10 mouse cellular contexts compared by ENCODE assay signal in genomic region chr1:20922612-20923399, GRCm38 (mm10). TPM values are rescaled to one million over a fixed set of nuclear protein-coding genes. Genes with fewer than 3 reads are reported as not detected.
DNase-seq lines count a peak whose midpoint lies in the region; ATAC-seq and TF ChIP-seq lines count a peak whose summit lies in the region.
"Had no signal": no experiment of that assay in that cellular context is flagged by ENCODE, and none has a peak within 500 bp of the region (broad histone marks: within the 10 kb centered on the region; RNA-seq: fewer than 3 reads in every experiment).

No protein-coding gene starts in this region.

- no peak overlapping the region for H3K4me2 ChIP-seq in kidney, embryonic 15.5 days
- H3K4me2 ChIP-seq in limb, embryonic 14.5 days (replicated peaks; ENCODE audit: low read depth, low read length, severe bottlenecking), result no peak overlapping the region
- H3K4me2 ChIP-seq: embryonic facial prominence, embryonic 12.5 days had no signal

- no peak for TF ChIP-seq POLR2A in kidney, adult 2 months (IDR thresholded peaks at IDR 0.05; ENCODE audit: low read depth, low read length)
- no peak for TF ChIP-seq POLR2A in limb, embryonic 14.5 days (IDR thresholded peaks at IDR 0.05; ENCODE audit: borderline replicate concordance, extremely low read depth, insufficient read depth, insufficient read length)

- peak; percentile 39 for DNase-seq in kidney, adult 2 months
- DNase-seq in Muller cell, postnatal 12 days (ENCODE audit: inconsistent ontology term), result peak; percentile 60
- DNase-seq in cerebellum, postnatal 36 days, result peak; percentile 82 to 87
- peak; percentile 48 for DNase-seq in limb, embryonic 14.5 days (ENCODE audit: low spot score)
- DNase-seq in embryo, embryonic 11 days, result no peak
- DNase-seq in gastrocnemius, postnatal 14 days, result no peak
- DNase-seq in urinary bladder, adult 2 months (ENCODE audit: low spot score), result no peak

- H3K4me3 ChIP-seq in kidney, adult 2 months (ENCODE audit: insufficient read depth, low read depth, low read length), result 0 out of 2 replicates have a peak overlapping the region, but pooled peaks have one; percentile 22
- no peak overlapping the region for H3K4me3 ChIP-seq in kidney, embryonic 15.5 days (replicated peaks)
- H3K4me3 ChIP-seq in limb, embryonic 14.5 days (replicated peaks; ENCODE audit: low read length), result no peak overlapping the region
- H3K4me3 ChIP-seq: embryonic facial prominence, embryonic 12.5 days had no signal

- ATAC-seq in kidney, embryonic 15.5 days (replicated peaks; ENCODE audit: low FRiP score), result no peak
- ATAC-seq in limb, embryonic 14.5 days (ENCODE audit: low FRiP score, low read depth), result no peak

- H3K36me3 ChIP-seq in kidney, adult 2 months (ENCODE audit: control insufficient read depth, insufficient read depth, low read length), result no peaks in the 10 kb centered on the region
- no peaks in the 10 kb centered on the region for H3K36me3 ChIP-seq in kidney, embryonic 15.5 days
- H3K36me3 ChIP-seq in limb, embryonic 14.5 days (ENCODE audit: control insufficient read depth, insufficient read depth, low read length), result no peaks in the 10 kb centered on the region
- H3K36me3 ChIP-seq: embryonic facial prominence, embryonic 12.5 days had no signal

- H3K9ac ChIP-seq in kidney, embryonic 15.5 days, result no peak overlapping the region
- H3K9ac ChIP-seq in limb, embryonic 14.5 days (ENCODE audit: low read depth, low read length, severe bottlenecking), result no peak overlapping the region
- H3K9ac ChIP-seq: embryonic facial prominence, embryonic 12.5 days had no signal

- intact Hi-C loops in gastrocnemius, postnatal 14 days (cut with DNase I; ENCODE audit: low total_unique reads), result no loop called here

- H3K27ac ChIP-seq in kidney, adult 2 months (ENCODE audit: insufficient read depth, low read depth, low read length), result no peak overlapping the region
- no peak overlapping the region for H3K27ac ChIP-seq in kidney, embryonic 15.5 days
- H3K27ac ChIP-seq in limb, embryonic 14.5 days (replicated peaks; ENCODE audit: low read depth, low read length), result no peak overlapping the region
- H3K27ac ChIP-seq: embryonic facial prominence, embryonic 12.5 days had no signal

- TF ChIP-seq CTCF in kidney, adult 2 months (conservative IDR thresholded peaks at IDR 0.05; ENCODE audit: insufficient read depth, insufficient read length, low read depth, low read length), result no peak

- H3K27me3 ChIP-seq in kidney, adult 2 months (replicated peaks; ENCODE audit: control insufficient read depth, insufficient read depth, low read length), result no peaks in the 10 kb centered on the region
- no peaks in the 10 kb centered on the region for H3K27me3 ChIP-seq in kidney, embryonic 15.5 days
- H3K27me3 ChIP-seq in limb, embryonic 14.5 days (ENCODE audit: control insufficient read depth, insufficient read depth, low read length), result no peaks in the 10 kb centered on the region
- H3K27me3 ChIP-seq: embryonic facial prominence, embryonic 12.5 days had no signal

- 43% methylated on average over 11 of the region's 11 CpGs for WGBS in kidney, adult 2 months
- WGBS in kidney, embryonic 15.5 days, result 58% methylated on average over 11 of the region's 11 CpGs
- WGBS in limb, embryonic 14.5 days, result 50% methylated on average over 11 of the region's 11 CpGs

- H3K4me1 ChIP-seq in kidney, adult 2 months (ENCODE audit: control insufficient read depth, insufficient read depth, low read length), result no peaks in the 10 kb centered on the region
- H3K4me1 ChIP-seq in kidney, embryonic 15.5 days, result 0 out of 2 replicates have a peak, but pooled peaks cover 2% of the 10 kb centered on the region
- H3K4me1 ChIP-seq in limb, embryonic 14.5 days (ENCODE audit: control insufficient read depth, insufficient read depth, low read length), result peaks cover 8% of the 10 kb centered on the region; the same call in 1 of the 2 replicates

- no peaks in the 10 kb centered on the region for H3K9me3 ChIP-seq in kidney, embryonic 15.5 days (replicated peaks)
- H3K9me3 ChIP-seq in limb, embryonic 14.5 days (ENCODE audit: control insufficient read depth, low read length), result no peaks in the 10 kb centered on the region
- H3K9me3 ChIP-seq: embryonic facial prominence, embryonic 12.5 days had no signal

RNA-seq across cellular contexts. Expression of gene Efhc1, which starts 28.6 kb away (rescaled TPM):
- polyA plus RNA-seq in kidney, adult 2 months (2012; rRNA removed), result 0.48 and 0.52 TPM in 2 replicates
- polyA plus RNA-seq in kidney, embryonic 15.5 days (2015; fragmentation: Nextera tagmentation; extraction: Ambion mirVana), result 2.4 and 3.2 TPM in 2 replicates
- 3.1 and 5.2 TPM in 2 replicates for polyA plus RNA-seq in limb, embryonic 14.5 days (2012; rRNA removed)
- 2.7 and 3.7 TPM in 2 replicates for polyA plus RNA-seq in limb, embryonic 14.5 days (2014; fragmentation: Nextera tagmentation; extraction: Ambion mirVana)
- 1 to 10 TPM in 1 of 2 experiments, under 1 TPM in 1; 0.97 to 1.2 TPM for total RNA-seq in gastrocnemius, postnatal 14 days (2021)
- polyA plus RNA-seq in urinary bladder, adult 2 months (2012; rRNA removed), result 3.2 and 4.4 TPM in 2 replicates
- total RNA-seq: MEL had no signal

RNA-seq across cellular contexts. Expression of gene Paqr8, which starts 32.4 kb away (rescaled TPM):
- polyA plus RNA-seq in kidney, adult 2 months (2012; rRNA removed), result 2.6 and 2.8 TPM in 2 replicates
- 3.9 and 4.3 TPM in 2 replicates for polyA plus RNA-seq in kidney, embryonic 15.5 days (2015; fragmentation: Nextera tagmentation; extraction: Ambion mirVana)
- 5.7 and 10.9 TPM in 2 replicates for polyA plus RNA-seq in limb, embryonic 14.5 days (2012; rRNA removed)
- 6.4 and 7.9 TPM in 2 replicates for polyA plus RNA-seq in limb, embryonic 14.5 days (2014; fragmentation: Nextera tagmentation; extraction: Ambion mirVana)
- 1 to 10 TPM; 1.5 to 1.8 TPM for total RNA-seq in gastrocnemius, postnatal 14 days (2021)
- polyA plus RNA-seq in urinary bladder, adult 2 months (2012; rRNA removed), result 9.5 and 10.4 TPM in 2 replicates

Comparison
In these comparisons a context has a peak if more than half of its experiments do, and no peak if none do; other contexts are left out.
1. DNase-seq: peak in kidney, adult 2 months (single experiment), Muller cell, postnatal 12 days (single experiment), cerebellum, postnatal 36 days (2 of 2) and limb, embryonic 14.5 days (single experiment); none in embryo, embryonic 11 days (single experiment), gastrocnemius, postnatal 14 days (single experiment) and urinary bladder, adult 2 months (single experiment).